Mouse (Mus musculus): ENCODE results near the gene Ssbp2. TPM values are rescaled to one million over a fixed set of nuclear protein-coding genes. Genes with fewer than 3 reads are reported as not detected.

Ssbp2 gene
- polyA plus RNA-seq, 1 experiment from 2014 or later: 79.0 TPM

DNA sequence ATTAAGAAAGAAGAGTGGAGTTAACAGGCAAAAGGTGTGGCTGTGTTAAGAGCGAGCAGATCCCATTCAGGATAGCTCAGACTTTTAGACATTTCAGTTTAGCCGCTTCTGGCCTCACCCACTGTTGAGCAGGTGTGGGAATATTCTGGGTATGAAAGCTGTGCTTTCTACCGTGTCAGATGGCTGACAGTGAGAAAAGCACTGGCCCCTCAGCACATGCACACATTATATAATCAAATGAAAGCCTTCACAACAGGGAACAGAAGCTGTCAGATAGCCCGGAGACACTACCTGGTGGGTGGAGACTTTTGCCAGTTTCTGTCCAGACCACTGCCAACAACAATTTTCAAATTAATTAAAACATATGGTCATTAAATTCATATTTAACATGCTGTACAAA, 131.8 kb downstream of the Ssbp2 start:
- H3K27me3 ChIP-seq (replicated peaks): no peaks in the 10 kb centered on the region
- H3K9me3 ChIP-seq (replicated peaks): no peaks in the 10 kb centered on the region
- 85% methylated on average over 4 of the region's 4 CpGs for WGBS
- no peak overlapping the region for H3K4me2 ChIP-seq
- H3K4me3 ChIP-seq: no peak overlapping the region
- H3K27ac ChIP-seq (ENCODE audit: poor library complexity, severe bottlenecking): no peak overlapping the region
- H3K4me1 ChIP-seq (replicated peaks): no peaks in the 10 kb centered on the region
- H3K9ac ChIP-seq: no peak overlapping the region
- ATAC-seq (ENCODE audit: insufficient number of reproducible peaks, low FRiP score): no peak
- no peaks in the 10 kb centered on the region for H3K36me3 ChIP-seq

DNA sequence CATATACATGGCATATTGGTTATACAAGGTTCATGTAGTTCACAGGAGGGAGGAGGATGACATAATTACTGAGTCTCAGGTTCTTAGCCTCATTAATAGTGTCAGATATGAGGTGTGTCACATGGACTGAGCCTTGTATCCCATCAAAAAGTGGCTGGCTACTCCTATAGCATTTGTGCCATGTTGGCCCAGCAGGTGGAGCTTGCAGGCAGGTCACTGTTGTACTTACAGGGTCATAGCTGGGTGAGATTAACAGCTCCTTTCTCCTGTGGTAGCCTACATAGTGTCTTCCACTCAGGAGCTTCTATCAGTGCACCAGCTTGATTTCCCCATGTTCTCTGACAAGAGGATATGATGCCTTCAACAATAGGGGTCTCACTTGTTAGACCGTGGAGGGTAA, 135.2 kb downstream of the Ssbp2 start:
- Histone ChIP-seq H3K27ac (ENCODE audit: poor library complexity, severe bottlenecking) (no peak overlapping the region), H3K36me3 (no peaks in the 10 kb centered on the region), H3K4me1 (replicated peaks) (no peaks in the 10 kb centered on the region), H3K27me3 (replicated peaks) (no peaks in the 10 kb centered on the region), H3K4me3 (no peak overlapping the region), H3K9me3 (replicated peaks) (no peaks in the 10 kb centered on the region), H3K9ac (no peak overlapping the region), H3K4me2 (no peak overlapping the region)
- WGBS: 95% methylated on average over 1 of the region's 1 CpGs
- no peak for ATAC-seq (ENCODE audit: insufficient number of reproducible peaks, low FRiP score)

DNA sequence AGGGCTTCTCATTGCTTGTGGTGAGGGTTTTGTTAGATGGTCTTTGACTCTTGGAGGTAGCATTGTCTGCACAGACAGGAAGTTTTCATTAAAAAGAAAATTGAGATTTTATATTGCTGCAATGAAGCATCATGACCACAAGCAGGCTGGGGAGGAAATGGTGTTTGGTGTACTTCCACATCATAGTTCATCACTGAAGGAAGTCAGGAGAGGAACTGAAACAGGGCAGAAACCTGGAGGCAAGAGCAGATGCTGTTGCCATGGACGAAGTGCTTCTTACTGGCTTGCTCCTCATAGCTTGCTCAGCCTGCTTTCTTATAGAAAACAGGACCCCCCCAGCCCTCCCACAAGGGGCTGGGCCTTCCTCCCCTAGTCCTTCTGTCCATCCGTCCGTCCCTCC, 139.5 kb downstream of the Ssbp2 start:
- no peak overlapping the region for H3K4me2 ChIP-seq
- H3K4me1 ChIP-seq (replicated peaks): no peaks in the 10 kb centered on the region
- WGBS: 89% methylated on average over 3 of the region's 3 CpGs
- ATAC-seq (ENCODE audit: insufficient number of reproducible peaks, low FRiP score): no peak
- peaks cover 4% of the 10 kb centered on the region; the same call in 1 of the 2 replicates for H3K36me3 ChIP-seq
- H3K27ac ChIP-seq (ENCODE audit: poor library complexity, severe bottlenecking): no peak overlapping the region
- no peaks in the 10 kb centered on the region for H3K27me3 ChIP-seq (replicated peaks)
- no peak overlapping the region for H3K9ac ChIP-seq
- H3K9me3 ChIP-seq (replicated peaks): no peaks in the 10 kb centered on the region
- H3K4me3 ChIP-seq: no peak overlapping the region

DNA sequence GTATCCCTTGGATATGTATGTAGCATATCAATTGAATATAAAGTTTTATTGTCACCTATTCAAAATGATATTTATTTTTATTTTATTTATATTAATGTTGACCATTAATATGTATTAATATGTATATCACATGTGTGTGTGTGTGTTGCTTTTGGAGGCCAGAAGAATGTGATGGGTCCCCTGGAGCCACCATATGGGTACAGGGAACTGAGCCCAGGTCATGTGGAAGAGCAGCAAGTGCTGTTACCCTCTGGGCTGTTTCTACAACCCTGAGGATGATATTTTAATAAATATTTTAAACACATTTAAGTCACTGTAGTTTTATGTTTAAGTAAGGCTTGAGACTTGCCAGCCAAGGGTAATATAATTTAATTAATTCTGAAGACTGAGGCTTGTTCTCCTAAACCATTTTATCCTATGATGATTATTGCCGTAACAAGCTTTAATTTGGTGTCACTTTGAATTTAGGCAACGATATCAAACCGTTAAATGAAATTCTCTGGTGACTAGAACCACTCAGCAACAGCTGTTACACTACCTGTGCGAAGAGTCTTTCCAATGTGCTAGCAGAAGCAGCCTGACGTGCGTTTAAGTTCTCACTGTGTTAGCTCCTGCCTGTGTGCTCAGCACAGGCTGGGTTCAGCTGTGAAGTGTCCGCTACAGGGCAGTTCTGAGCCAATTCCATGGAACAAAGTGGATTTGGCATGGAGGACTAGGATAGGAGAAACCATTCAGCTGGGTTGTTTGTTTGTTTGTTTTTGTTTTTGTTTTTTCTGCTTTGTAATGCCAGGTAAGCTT, 145.2 kb downstream of the Ssbp2 start:
- H3K27ac ChIP-seq (ENCODE audit: poor library complexity, severe bottlenecking): no peak overlapping the region
- WGBS: 91% methylated on average over 7 of the region's 7 CpGs
- no peaks in the 10 kb centered on the region for H3K27me3 ChIP-seq (replicated peaks)
- no peak for ATAC-seq (ENCODE audit: insufficient number of reproducible peaks, low FRiP score)
- peaks cover 4% of the 10 kb centered on the region; the same call in 1 of the 2 replicates for H3K36me3 ChIP-seq
- no peak overlapping the region for H3K4me3 ChIP-seq
- no peaks in the 10 kb centered on the region for H3K4me1 ChIP-seq (replicated peaks)
- H3K4me2 ChIP-seq: no peak overlapping the region
- no peak overlapping the region for H3K9ac ChIP-seq
- H3K9me3 ChIP-seq (replicated peaks): no peaks in the 10 kb centered on the region

DNA sequence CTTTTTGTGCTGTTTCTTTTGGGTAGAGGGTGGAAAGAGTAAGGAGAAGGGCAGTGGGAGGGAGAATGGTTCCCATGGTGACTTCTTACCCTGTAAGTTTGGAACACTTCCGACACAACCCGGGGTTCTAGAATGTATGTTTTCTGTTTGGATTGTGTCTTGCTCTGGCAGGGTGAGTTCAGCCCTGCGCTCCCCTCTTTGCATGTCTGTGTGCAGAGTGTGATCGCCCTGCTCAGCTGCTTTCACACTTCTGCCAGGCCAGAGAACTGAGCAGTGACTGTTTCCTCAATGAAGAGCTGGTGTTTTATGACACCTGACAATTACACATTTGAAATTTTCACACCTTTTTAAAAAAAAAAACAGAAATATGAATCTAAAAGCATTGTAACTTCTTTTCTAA, 150.5 kb downstream of the Ssbp2 start:
- no peak overlapping the region for H3K9ac ChIP-seq
- H3K4me1 ChIP-seq (replicated peaks): no peaks in the 10 kb centered on the region
- WGBS: 77% methylated on average over 4 of the region's 4 CpGs
- no peak for ATAC-seq (ENCODE audit: insufficient number of reproducible peaks, low FRiP score)
- no peaks in the 10 kb centered on the region for H3K27me3 ChIP-seq (replicated peaks)
- no peaks in the 10 kb centered on the region for H3K36me3 ChIP-seq
- no peaks in the 10 kb centered on the region for H3K9me3 ChIP-seq (replicated peaks)
- no peak overlapping the region for H3K4me2 ChIP-seq
- no peak overlapping the region for H3K27ac ChIP-seq (ENCODE audit: poor library complexity, severe bottlenecking)
- no peak overlapping the region for H3K4me3 ChIP-seq

DNA sequence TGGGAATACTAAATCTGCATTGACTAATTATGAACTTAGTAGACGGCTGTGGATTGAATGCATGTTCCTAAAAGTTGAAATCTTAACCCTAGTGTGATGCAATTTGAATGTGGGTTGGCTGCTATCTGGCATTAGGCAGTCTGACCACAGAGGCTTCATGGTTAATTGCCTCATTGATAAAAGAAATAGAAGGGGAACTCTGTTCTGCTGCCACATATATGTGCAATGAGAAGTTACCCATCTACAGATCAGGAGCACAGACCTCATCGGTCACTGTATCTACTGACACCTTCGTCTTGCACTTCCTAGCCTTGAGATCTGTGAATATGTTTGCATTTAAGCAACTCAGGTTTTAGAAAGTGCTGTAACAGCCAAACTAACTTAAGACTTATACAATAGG, 151.8 kb downstream of the Ssbp2 start:
- ATAC-seq (ENCODE audit: insufficient number of reproducible peaks, low FRiP score): no peak
- H3K4me1 ChIP-seq (replicated peaks): no peaks in the 10 kb centered on the region
- no peak overlapping the region for H3K4me3 ChIP-seq
- no peak overlapping the region for H3K4me2 ChIP-seq
- H3K27ac ChIP-seq (ENCODE audit: poor library complexity, severe bottlenecking): no peak overlapping the region
- no peaks in the 10 kb centered on the region for H3K27me3 ChIP-seq (replicated peaks)
- H3K9ac ChIP-seq: no peak overlapping the region
- H3K36me3 ChIP-seq: no peaks in the 10 kb centered on the region
- no peaks in the 10 kb centered on the region for H3K9me3 ChIP-seq (replicated peaks)
- 85% methylated on average over 3 of the region's 3 CpGs for WGBS

DNA sequence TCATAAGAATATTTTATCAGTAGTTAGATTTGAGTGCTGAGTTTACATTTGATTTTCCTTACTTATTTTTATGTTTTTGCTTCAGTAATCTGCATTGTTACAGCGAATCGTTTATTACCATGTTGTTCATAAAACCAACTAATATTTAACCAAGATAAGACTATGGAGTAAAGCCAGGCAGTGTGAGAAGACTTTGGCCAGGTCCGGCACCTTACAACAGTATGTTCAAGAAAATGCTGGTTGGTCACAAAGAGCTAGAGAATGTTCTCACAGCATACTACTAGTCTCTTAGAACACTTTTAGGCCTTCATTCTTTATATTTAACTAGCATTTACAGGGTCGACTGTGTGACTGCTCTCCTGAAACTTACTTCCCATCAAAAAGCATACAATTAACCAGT, 152.5 kb downstream of the Ssbp2 start:
- no peak overlapping the region for H3K9ac ChIP-seq
- no peak overlapping the region for H3K4me2 ChIP-seq
- H3K4me3 ChIP-seq: no peak overlapping the region
- no peaks in the 10 kb centered on the region for H3K4me1 ChIP-seq (replicated peaks)
- ATAC-seq (ENCODE audit: insufficient number of reproducible peaks, low FRiP score): no peak
- H3K27me3 ChIP-seq (replicated peaks): no peaks in the 10 kb centered on the region
- no peaks in the 10 kb centered on the region for H3K9me3 ChIP-seq (replicated peaks)
- WGBS: 90% methylated on average over 4 of the region's 4 CpGs
- H3K27ac ChIP-seq (ENCODE audit: poor library complexity, severe bottlenecking): no peak overlapping the region
- no peaks in the 10 kb centered on the region for H3K36me3 ChIP-seq

DNA sequence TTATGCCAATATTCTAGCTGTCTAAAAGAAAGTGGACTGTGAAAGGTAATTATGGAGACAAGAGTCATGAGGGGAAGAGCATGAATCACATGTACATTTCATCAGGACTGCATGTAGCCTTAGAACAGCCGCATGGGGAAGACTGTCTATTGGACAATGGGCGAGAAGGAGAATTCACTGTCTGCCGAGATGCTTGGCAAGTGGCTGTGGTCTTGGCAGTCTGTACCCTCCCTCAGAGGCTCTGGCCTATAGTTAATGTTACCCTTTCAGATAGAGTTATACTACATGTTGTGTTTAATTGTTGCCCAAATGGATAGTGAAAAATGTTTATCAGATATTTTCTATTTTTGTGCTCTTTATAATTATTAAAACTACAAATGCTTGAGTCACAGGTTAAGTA, 156.0 kb downstream of the Ssbp2 start:
- Histone ChIP-seq H3K9me3 (replicated peaks) (no peaks in the 10 kb centered on the region), H3K27me3 (replicated peaks) (no peaks in the 10 kb centered on the region), H3K9ac (no peak overlapping the region), H3K36me3 (peaks cover 4% of the 10 kb centered on the region; the same call in 1 of the 2 replicates), H3K4me2 (no peak overlapping the region), H3K27ac (ENCODE audit: poor library complexity, severe bottlenecking) (no peak overlapping the region), H3K4me1 (replicated peaks) (peaks cover 8% of the 10 kb centered on the region), H3K4me3 (no peak overlapping the region)
- WGBS: 89% methylated on average over 3 of the region's 3 CpGs
- ATAC-seq (ENCODE audit: insufficient number of reproducible peaks, low FRiP score): no peak

DNA sequence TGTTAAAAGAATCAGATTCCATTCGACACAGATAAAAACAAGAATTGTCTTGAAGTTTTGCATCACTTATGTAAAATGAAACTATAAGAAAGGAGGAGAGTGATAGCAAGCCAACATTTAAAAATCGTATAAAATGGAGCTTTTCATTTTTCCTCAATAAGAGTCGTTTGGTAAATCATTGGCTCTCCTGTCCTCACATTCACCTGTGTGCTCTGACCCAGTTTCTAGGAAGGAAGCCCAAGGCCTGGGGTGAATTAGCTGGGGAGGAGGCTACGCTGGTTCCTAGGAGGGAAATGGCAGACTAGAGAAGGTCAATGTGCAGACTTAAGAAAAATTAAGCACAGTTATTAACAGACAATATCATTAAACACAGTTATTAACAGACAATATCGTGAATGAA, 156.8 kb downstream of the Ssbp2 start:
- Histone ChIP-seq H3K4me2 (no peak overlapping the region), H3K27ac (ENCODE audit: poor library complexity, severe bottlenecking) (no peak overlapping the region), H3K4me1 (replicated peaks) (peaks cover 8% of the 10 kb centered on the region), H3K9ac (no peak overlapping the region), H3K27me3 (replicated peaks) (no peaks in the 10 kb centered on the region), H3K4me3 (no peak overlapping the region), H3K9me3 (replicated peaks) (no peaks in the 10 kb centered on the region), H3K36me3 (peaks cover 5% of the 10 kb centered on the region; the same call in 1 of the 2 replicates)
- no peak for ATAC-seq (ENCODE audit: insufficient number of reproducible peaks, low FRiP score)
- WGBS: 87% methylated on average over 5 of the region's 5 CpGs

DNA sequence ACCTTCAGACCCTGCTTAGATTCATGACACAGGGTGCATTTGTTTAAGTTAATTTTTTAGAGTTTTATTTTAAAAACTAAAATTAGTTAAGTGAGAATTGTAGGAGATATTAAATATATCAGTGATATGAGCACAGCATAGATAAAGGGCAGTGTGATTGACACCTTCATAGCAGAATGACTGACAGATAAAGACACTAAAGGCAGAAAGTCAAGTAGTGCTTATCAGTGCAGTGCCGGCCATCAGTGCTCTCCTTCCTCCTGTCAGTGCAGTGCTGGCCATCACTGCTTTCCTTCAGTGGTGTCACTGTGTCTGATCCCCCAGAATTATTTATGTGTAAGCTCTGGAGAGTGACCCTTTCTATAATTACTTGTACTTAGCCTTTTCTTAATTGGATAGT, 159.3 kb downstream of the Ssbp2 start:
- peaks cover 8% of the 10 kb centered on the region for H3K4me1 ChIP-seq (replicated peaks)
- no peaks in the 10 kb centered on the region for H3K9me3 ChIP-seq (replicated peaks)
- ATAC-seq (ENCODE audit: insufficient number of reproducible peaks, low FRiP score): no peak
- H3K4me3 ChIP-seq: no peak overlapping the region
- H3K27me3 ChIP-seq (replicated peaks): no peaks in the 10 kb centered on the region
- no peak overlapping the region for H3K27ac ChIP-seq (ENCODE audit: poor library complexity, severe bottlenecking)
- WGBS: 0% methylated on average over 1 of the region's 1 CpGs
- H3K36me3 ChIP-seq: peaks cover 6% of the 10 kb centered on the region
- H3K4me2 ChIP-seq: no peak overlapping the region
- no peak overlapping the region for H3K9ac ChIP-seq

DNA sequence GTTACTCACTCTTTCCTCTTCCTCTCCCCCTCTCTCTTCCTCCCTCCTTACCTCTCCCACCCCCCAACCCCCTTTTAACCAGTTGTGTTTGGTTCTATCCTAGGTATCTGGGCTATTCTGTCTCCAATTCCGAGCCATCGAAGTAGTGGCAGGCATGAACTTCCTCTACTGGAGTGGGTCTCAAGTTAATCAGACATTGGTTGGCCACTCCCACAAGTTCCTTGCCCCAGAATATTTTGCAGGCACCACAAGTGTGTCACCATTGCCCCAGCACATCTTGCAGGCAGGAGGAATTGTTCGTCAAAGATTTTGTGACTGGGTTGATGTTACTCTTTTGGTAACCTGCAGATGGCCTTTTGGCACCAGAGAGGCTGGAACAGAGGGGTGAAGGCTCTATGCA, 160.5 kb downstream of the Ssbp2 start:
- Histone ChIP-seq H3K4me3 (no peak overlapping the region), H3K27me3 (replicated peaks) (no peaks in the 10 kb centered on the region), H3K36me3 (peaks cover 8% of the 10 kb centered on the region), H3K27ac (ENCODE audit: poor library complexity, severe bottlenecking) (no peak overlapping the region), H3K9me3 (replicated peaks) (no peaks in the 10 kb centered on the region), H3K9ac (no peak overlapping the region), H3K4me1 (replicated peaks) (peaks cover 8% of the 10 kb centered on the region), H3K4me2 (no peak overlapping the region)
- no peak for ATAC-seq (ENCODE audit: insufficient number of reproducible peaks, low FRiP score)
- WGBS: 92% methylated on average over 3 of the region's 3 CpGs

DNA sequence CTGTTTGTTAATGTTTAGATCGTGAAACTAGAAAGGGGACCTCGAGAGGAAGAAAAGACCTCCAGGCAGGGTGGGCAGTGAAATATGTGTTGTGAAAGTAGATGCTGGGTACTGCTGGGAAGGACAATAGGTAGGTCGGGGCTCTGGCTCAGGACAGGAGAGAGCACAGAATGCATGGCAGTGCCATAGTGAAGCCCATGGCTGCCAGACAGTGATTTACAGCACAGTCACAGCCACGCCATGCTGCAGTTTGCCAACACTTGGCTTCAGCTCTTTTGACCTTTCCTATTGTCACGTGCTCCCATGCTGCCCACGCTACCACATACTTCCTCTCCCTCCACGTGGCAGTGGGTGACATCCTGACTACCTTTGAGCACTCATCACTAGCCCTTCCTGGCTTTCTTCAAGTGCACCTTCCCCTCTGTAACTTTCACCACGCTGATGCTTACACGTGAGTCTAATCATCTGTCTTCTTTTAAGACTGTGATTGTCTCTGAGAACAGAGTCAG, 171.3 kb downstream of the Ssbp2 start:
- Histone ChIP-seq H3K4me1 (replicated peaks) (peaks cover 14% of the 10 kb centered on the region; the same call in 1 of the 2 replicates), H3K4me2 (no peak overlapping the region), H3K27ac (ENCODE audit: poor library complexity, severe bottlenecking) (no peak overlapping the region), H3K9me3 (replicated peaks) (no peaks in the 10 kb centered on the region), H3K36me3 (no peaks in the 10 kb centered on the region), H3K27me3 (replicated peaks) (no peaks in the 10 kb centered on the region), H3K4me3 (no peak overlapping the region), H3K9ac (no peak overlapping the region)
- ATAC-seq (ENCODE audit: insufficient number of reproducible peaks, low FRiP score): no peak
- WGBS: 73% methylated on average over 9 of the region's 9 CpGs

Data from heart, embryonic 12.5 days (tissue).